Mouse (Mus musculus) right cerebral cortex, adult 2 months (tissue): ENCODE results near the gene Olfr1086.
"Not testable (repeated sequence)": the region's sequence is repeated elsewhere in the genome, so short reads cannot be mapped to it uniquely, and the experiment has no call there.

ENCODE experiments used
- DNase-seq, 2 experiments: peaks; one replicate each; pipeline ENCODE4 v3.0.0; 2021 to 2022; ENCODE audit warnings: low spot score in 2 of 2

Gene Olfr1086

DNA sequence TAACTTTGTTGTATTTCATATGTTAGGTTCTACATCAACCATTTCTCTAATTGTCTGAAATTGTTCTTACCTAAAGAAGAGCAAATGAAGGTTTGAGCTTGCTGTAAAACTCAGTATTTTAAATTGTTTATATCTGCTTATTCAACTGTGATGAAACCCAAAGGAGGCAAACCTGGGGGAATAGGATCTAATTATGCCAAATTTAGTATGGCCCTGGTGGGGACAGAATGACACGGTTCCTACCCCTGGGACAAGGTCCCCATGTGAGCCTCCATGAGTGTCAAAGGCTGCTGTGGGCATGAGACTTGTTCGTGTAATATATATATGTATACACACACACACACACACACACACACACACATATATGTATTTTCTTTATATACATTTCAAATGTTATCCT, at the start of gene Olfr1086:
Gene Olfr1086 (minus strand): TSS at position 101 of the 400 bp plus-strand sequence.
- DNase-seq = no peak

GRCm38 (mm10) chr2:86698295-86698694, 18.4 kb upstream of the Olfr1086 start, which contains the start of gene Olfr1087:
Gene Olfr1087 (minus strand): TSS chr2:86698395.
- no peak for DNase-seq

GRCm38 (mm10) chr2:86661919-86662318, 18.0 kb downstream of the Olfr1086 start, which contains the start of gene Olfr1085:
Gene Olfr1085 (minus strand): TSS chr2:86662019.
- no peak for DNase-seq

- not testable (repeated sequence) for DNase-seq
Measured at GRCm38 (mm10) chr2:86639625-86640024, 40.3 kb downstream of the Olfr1086 start, which contains the start of gene Olfr1084. Gene Olfr1084 (minus strand): TSS chr2:86639725.
